Mouse (Mus musculus): ENCODE measurements at regions not wholly inside any gene's neighbourhood (a gene's known extent, or its start where the extent isn't known, plus 50 kb on each side); places are given as distances from the start of the nearest gene placed in this dataset.

- in situ Hi-C loops (cut with MboI; ENCODE audit: unreplicated experiment in 2 of 2): no loop called here
Observed at GRCm38 (mm10) chr5:35165993-35166392, 60.4 kb upstream of the Lrpap1 start.

GRCm38 (mm10) chr5:35165459-35165858, 59.9 kb upstream of the Lrpap1 start:
- in situ Hi-C loops (cut with MboI; ENCODE audit: unreplicated experiment in 2 of 2): no loop called here

- in situ Hi-C loops (cut with MboI; ENCODE audit: unreplicated experiment in 2 of 2): no loop called here
Observed at GRCm38 (mm10) chr5:35162607-35163006, 57.0 kb upstream of the Lrpap1 start.

- in situ Hi-C loops (cut with MboI; ENCODE audit: unreplicated experiment in 2 of 2): no loop called here
Observed at GRCm38 (mm10) chr5:35162120-35162519, 56.6 kb upstream of the Lrpap1 start.

GRCm38 (mm10) chr5:35160929-35161815, 55.6 kb upstream of the Lrpap1 start:
- in situ Hi-C loops (cut with MboI; ENCODE audit: unreplicated experiment in 2 of 2): no loop called here

GRCm38 (mm10) chr5:35159854-35160253, 54.3 kb upstream of the Lrpap1 start:
- in situ Hi-C loops (cut with MboI; ENCODE audit: unreplicated experiment in 2 of 2): no loop called here

- in situ Hi-C loops (cut with MboI; ENCODE audit: unreplicated experiment in 2 of 2): no loop called here
Observed at GRCm38 (mm10) chr5:35159178-35159661, 53.7 kb upstream of the Lrpap1 start.

- in situ Hi-C loops (cut with MboI; ENCODE audit: unreplicated experiment in 2 of 2): no loop called here
Observed at GRCm38 (mm10) chr5:35158346-35159047, 52.9 kb upstream of the Lrpap1 start.

- in situ Hi-C loops (cut with MboI; ENCODE audit: unreplicated experiment in 2 of 2): no loop called here
Observed at GRCm38 (mm10) chr5:35156371-35156770, 50.8 kb upstream of the Lrpap1 start.

- in situ Hi-C loops (cut with MboI; ENCODE audit: unreplicated experiment in 2 of 2): no loop called here
Observed at GRCm38 (mm10) chr5:35155717-35156116, 50.2 kb upstream of the Lrpap1 start.
